Mouse (Mus musculus): ENCODE data around the gene Hmgb2. TPM values are rescaled to one million over a fixed set of nuclear protein-coding genes. Genes with fewer than 3 reads are reported as not detected.

Hmgb2 gene
- polyA plus RNA-seq, 1 experiment from 2014 or later, result 60.7 TPM

DNA sequence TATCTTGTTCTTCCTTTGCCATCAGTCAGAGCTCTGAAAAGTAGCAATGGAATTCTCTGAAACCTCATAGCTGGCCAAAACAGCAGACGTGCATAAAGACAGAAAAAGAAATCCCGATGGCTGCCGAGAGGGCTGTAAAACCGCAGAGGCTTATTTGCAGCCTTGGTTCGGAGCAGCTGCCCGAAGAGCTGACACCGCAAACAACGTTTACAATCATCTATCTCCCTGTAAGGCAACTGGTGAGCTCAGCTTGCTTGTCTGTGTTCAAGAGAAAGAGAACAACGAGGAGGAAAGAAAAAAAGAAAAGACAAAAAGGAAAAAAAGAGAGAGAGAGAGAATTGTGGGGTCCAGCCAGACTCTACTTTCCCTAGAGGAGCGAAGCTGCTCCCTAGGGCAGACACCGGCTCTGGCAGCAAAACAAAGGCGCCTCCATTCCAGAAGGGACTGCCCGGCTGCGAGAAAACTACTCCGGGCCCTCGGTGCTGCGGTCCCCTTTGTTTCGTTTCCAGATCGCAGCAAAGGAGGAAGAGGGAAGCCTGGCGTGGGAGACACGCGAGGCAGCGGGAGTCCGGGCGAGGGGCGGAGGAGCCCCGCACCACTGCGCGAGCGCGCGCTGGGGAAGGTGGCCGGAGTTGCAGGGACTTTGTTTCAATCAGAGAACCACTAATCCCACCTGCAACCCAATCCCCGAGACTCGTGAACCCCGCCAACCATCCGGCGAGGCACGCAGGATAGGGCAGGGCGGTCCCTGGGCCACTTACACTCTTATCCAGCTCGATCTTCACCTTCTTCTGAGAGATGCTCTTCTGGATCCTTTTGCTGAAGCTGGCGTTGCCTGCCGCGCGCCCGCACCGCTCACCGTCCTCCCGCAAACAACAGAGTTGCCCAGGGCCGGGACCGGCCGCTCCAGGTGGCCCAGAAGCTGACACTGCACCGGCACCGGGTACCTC is 24.9 kb upstream of the Hmgb2 start:
- Histone ChIP-seq H3K4me3 (replicated peaks; ENCODE audit: low read length) (peak overlapping the region; percentile 92), H3K27me3 (ENCODE audit: control insufficient read depth, insufficient read depth, low read length) (no peaks in the 10 kb centered on the region), H3K4me2 (replicated peaks) (peak overlapping the region; percentile 86), H3K27ac (peak overlapping the region; percentile 91), H3K9me3 (ENCODE audit: control insufficient read depth, low read length) (no peaks in the 10 kb centered on the region), H3K9ac (peak overlapping the region; percentile 82), H3K4me1 (replicated peaks; ENCODE audit: control insufficient read depth, insufficient read depth, low read length) (peaks cover 10% of the 10 kb centered on the region), H3K36me3 (replicated peaks; ENCODE audit: control insufficient read depth, insufficient read depth) (peaks cover 15% of the 10 kb centered on the region)
- WGBS, result under 1% methylated on average over 54 of the region's 54 CpGs
- DNase-seq (ENCODE audit: low spot score) (peak; percentile 69), ATAC-seq (ENCODE audit: low FRiP score) (peak; percentile 75)

DNA sequence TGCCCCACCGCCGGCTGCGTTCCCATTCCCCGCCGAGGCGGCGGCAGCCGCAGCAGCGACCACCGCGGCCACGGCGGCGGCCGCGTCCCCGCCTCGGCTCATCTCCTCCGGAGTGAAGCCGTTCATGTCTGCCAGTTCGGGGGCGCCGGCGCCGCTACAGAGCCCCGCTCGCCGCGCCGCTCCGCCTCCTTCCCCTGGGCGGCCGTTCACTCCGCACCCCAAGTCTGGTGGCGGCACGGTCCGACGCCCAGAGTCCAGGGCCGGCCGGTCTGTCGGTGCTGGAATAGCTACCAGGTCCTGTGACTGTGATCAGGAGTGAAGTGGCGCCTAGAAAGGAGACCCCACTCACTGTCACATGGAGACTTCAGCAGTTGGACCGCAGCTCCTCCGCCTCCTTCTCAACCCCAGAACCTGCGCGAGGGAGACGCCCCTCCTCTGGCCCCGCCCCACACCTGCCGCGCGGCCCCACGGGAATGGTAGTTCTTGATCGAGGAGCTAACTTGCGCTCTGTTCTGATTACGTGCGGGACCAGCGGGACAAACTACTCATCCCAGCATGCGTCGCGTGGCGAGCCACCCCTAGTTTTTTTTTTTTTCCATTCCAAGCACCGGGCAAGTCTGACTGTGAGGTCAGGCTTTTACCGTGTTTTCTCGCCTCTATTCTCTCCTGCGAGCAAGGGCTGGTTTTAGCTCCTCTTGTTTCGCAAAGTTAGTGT is 24.1 kb upstream of the Hmgb2 start, which contains the start of gene Sap30:
Gene Sap30, minus strand, starts transcription at position 420 of the 715 bp plus-strand sequence.
- under 1% methylated on average over 66 of the region's 66 CpGs for WGBS

DNA sequence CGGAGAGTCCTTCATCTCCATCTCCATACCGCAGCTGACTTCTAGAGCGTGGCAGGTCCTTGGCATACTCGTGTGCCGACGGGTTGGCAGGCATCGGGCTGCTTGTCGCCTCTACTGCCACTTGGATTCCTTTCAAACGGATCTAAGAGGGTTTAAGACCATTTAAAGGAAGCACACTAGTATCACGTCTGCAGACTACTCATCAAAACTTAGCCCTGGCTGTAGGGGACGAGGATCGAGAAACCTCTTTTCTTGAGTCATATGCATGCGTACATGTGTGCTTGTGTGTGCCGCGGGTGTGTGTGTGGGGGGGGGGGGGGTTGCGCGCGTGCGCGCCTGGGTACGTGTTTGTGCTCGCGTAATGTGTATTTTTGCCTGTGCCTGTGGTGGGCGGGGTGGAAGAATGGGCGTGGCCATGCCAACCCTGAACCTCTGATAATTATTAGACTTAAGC is 23.4 kb upstream of the Hmgb2 start:
- Histone ChIP-seq H3K4me2 (replicated peaks) (peak overlapping the region; percentile 86), H3K4me3 (replicated peaks; ENCODE audit: low read length) (peak overlapping the region; percentile 92), H3K27ac (peak overlapping the region; percentile 82), H3K9me3 (ENCODE audit: control insufficient read depth, low read length) (no peaks in the 10 kb centered on the region), H3K27me3 (ENCODE audit: control insufficient read depth, insufficient read depth, low read length) (no peaks in the 10 kb centered on the region), H3K4me1 (replicated peaks; ENCODE audit: control insufficient read depth, insufficient read depth, low read length) (peaks cover 10% of the 10 kb centered on the region), H3K9ac (peak overlapping the region; percentile 52), H3K36me3 (replicated peaks; ENCODE audit: control insufficient read depth, insufficient read depth) (peaks cover 3% of the 10 kb centered on the region; the same call in 1 of the 2 replicates)
- peak; percentile 67 for DNase-seq (ENCODE audit: low spot score)
- WGBS, result under 1% methylated on average over 25 of the region's 25 CpGs
- peak; percentile 52 for ATAC-seq (ENCODE audit: low FRiP score)

More for the DNA sequence above, 24.1 kb upstream of the Hmgb2 start, which contains the start of gene Sap30:
- peaks cover 10% of the 10 kb centered on the region for H3K4me1 ChIP-seq (replicated peaks; ENCODE audit: control insufficient read depth, insufficient read depth, low read length)
- no peaks in the 10 kb centered on the region for H3K27me3 ChIP-seq (ENCODE audit: control insufficient read depth, insufficient read depth, low read length)
- H3K4me2 ChIP-seq (replicated peaks), result peak within 1 kb of the TSS; percentile 86
- H3K27ac ChIP-seq, result peak within 1 kb of the TSS; percentile 91
- no peaks in the 10 kb centered on the region for H3K9me3 ChIP-seq (ENCODE audit: control insufficient read depth, low read length)
- ATAC-seq (ENCODE audit: low FRiP score), result peak; percentile 96
- peaks cover 8% of the 10 kb centered on the region for H3K36me3 ChIP-seq (replicated peaks; ENCODE audit: control insufficient read depth, insufficient read depth)
- H3K4me3 ChIP-seq (replicated peaks; ENCODE audit: low read length), result peak within 1 kb of the TSS; percentile 92
- DNase-seq (ENCODE audit: low spot score), result peak; percentile 95
- peak within 1 kb of the TSS; percentile 82 for H3K9ac ChIP-seq

DNA sequence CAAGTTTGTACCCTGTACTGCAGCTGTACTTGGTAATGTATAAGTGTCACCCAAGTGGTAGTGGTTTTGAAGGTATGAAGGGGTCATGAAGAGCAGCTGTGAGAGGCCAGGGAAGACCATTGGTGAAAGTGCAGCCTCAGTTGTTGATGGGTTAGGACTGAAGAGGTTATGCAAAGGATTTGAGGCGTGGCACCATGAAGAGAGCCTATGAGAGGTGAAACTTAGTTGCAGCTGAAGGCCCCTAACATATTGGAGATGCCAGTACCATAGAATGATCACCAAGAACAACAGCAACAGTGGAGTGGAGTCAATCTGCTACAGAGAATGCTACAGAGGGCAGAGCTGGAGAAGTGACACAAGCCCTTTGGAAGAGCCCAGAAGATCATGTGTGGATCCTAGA is 22.3 kb upstream of the Hmgb2 start:
- H3K9me3 ChIP-seq (ENCODE audit: control insufficient read depth, low read length), result no peaks in the 10 kb centered on the region
- no peak overlapping the region for H3K27ac ChIP-seq
- no peaks in the 10 kb centered on the region for H3K27me3 ChIP-seq (ENCODE audit: control insufficient read depth, insufficient read depth, low read length)
- ATAC-seq (ENCODE audit: low FRiP score), result no peak
- H3K4me3 ChIP-seq (replicated peaks; ENCODE audit: low read length), result no peak overlapping the region
- peaks cover 10% of the 10 kb centered on the region for H3K4me1 ChIP-seq (replicated peaks; ENCODE audit: control insufficient read depth, insufficient read depth, low read length)
- no peak overlapping the region for H3K4me2 ChIP-seq (replicated peaks)
- no peak for DNase-seq (ENCODE audit: low spot score)
- WGBS, result 97% methylated on average over 1 of the region's 1 CpGs
- no peaks in the 10 kb centered on the region for H3K36me3 ChIP-seq (replicated peaks; ENCODE audit: control insufficient read depth, insufficient read depth)
- H3K9ac ChIP-seq, result no peak overlapping the region

DNA sequence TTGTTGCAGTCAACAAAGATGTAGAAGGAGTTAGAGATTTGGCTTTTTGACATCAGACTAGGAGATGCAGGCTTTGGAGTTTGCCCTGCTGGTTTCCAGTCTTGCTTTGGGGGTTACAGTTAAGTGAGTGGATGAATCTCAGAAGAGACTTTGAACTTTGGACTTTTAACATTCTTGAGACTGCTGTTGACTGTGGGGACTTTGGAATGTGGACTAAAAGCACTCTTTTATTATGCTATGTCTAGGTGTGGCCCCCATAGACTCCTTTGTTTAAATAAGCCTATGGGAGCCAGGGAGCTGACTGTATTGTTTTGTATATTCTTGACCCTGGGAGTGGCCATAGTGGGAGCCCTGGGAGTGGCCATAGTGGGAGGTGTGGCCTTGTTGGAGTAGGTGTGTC is 21.8 kb upstream of the Hmgb2 start:
- H3K27ac ChIP-seq, result no peak overlapping the region
- no peak overlapping the region for H3K4me2 ChIP-seq (replicated peaks)
- H3K4me3 ChIP-seq (replicated peaks; ENCODE audit: low read length), result no peak overlapping the region
- H3K9me3 ChIP-seq (ENCODE audit: control insufficient read depth, low read length), result no peaks in the 10 kb centered on the region
- H3K36me3 ChIP-seq (replicated peaks; ENCODE audit: control insufficient read depth, insufficient read depth), result no peaks in the 10 kb centered on the region
- H3K4me1 ChIP-seq (replicated peaks; ENCODE audit: control insufficient read depth, insufficient read depth, low read length), result peaks cover 10% of the 10 kb centered on the region
- no peaks in the 10 kb centered on the region for H3K27me3 ChIP-seq (ENCODE audit: control insufficient read depth, insufficient read depth, low read length)
- ATAC-seq (ENCODE audit: low FRiP score) (no peak), DNase-seq (ENCODE audit: low spot score) (no peak)
- H3K9ac ChIP-seq, result no peak overlapping the region

DNA sequence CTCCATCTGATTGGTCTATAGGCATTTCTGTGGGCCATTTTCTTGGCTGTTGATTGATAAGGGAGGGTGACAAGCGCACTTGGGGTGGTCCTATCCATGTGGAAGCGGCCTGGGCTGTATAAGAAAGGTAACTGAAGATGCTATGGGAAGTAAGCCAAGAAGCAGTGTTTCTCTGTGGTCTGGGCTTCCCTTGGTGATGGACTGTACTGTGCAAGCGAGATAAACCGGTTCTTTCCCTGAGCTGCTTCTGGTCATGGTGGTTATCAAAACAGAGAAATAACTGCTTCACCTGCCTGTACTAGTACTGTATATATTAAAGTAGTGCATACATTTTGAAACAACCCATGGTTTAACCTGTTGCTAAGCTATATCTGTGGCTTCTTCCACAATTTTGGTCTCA is 19.8 kb upstream of the Hmgb2 start:
- H3K9ac ChIP-seq, result no peak overlapping the region
- no peaks in the 10 kb centered on the region for H3K36me3 ChIP-seq (replicated peaks; ENCODE audit: control insufficient read depth, insufficient read depth)
- WGBS, result 96% methylated on average over 4 of the region's 4 CpGs
- no peak for ATAC-seq (ENCODE audit: low FRiP score)
- H3K9me3 ChIP-seq (ENCODE audit: control insufficient read depth, low read length), result no peaks in the 10 kb centered on the region
- no peaks in the 10 kb centered on the region for H3K4me1 ChIP-seq (replicated peaks; ENCODE audit: control insufficient read depth, insufficient read depth, low read length)
- DNase-seq (ENCODE audit: low spot score), result no peak
- H3K4me3 ChIP-seq (replicated peaks; ENCODE audit: low read length), result no peak overlapping the region
- no peak overlapping the region for H3K4me2 ChIP-seq (replicated peaks)
- no peak overlapping the region for H3K27ac ChIP-seq
- no peaks in the 10 kb centered on the region for H3K27me3 ChIP-seq (ENCODE audit: control insufficient read depth, insufficient read depth, low read length)

DNA sequence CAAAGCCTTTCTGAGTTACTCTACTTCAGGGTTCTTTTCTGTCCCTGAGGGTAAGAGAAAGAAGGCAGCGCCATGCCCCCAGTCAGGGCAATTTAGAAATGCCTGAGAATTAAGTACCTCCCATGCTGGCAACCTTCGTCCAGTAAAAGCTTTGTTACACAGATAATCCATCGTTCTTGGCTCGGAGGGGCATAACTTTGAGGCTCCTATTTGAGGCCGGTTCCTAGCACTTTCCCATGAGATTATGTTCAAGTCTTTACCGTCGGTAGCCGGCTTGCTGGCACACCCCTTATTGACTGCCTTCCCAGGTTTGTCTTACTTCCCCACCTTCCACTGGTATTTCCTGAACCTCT is 13.2 kb upstream of the Hmgb2 start:
- H3K9me3 ChIP-seq (ENCODE audit: control insufficient read depth, low read length), result no peaks in the 10 kb centered on the region
- no peaks in the 10 kb centered on the region for H3K36me3 ChIP-seq (replicated peaks; ENCODE audit: control insufficient read depth, insufficient read depth)
- no peak for DNase-seq (ENCODE audit: low spot score)
- H3K9ac ChIP-seq, result no peak overlapping the region
- no peak overlapping the region for H3K4me3 ChIP-seq (replicated peaks; ENCODE audit: low read length)
- no peak for ATAC-seq (ENCODE audit: low FRiP score)
- H3K4me1 ChIP-seq (replicated peaks; ENCODE audit: control insufficient read depth, insufficient read depth, low read length), result no peaks in the 10 kb centered on the region
- no peak overlapping the region for H3K27ac ChIP-seq
- no peaks in the 10 kb centered on the region for H3K27me3 ChIP-seq (ENCODE audit: control insufficient read depth, insufficient read depth, low read length)
- H3K4me2 ChIP-seq (replicated peaks), result peak overlapping the region; percentile 35
- 36% methylated on average over 8 of the region's 8 CpGs for WGBS

DNA sequence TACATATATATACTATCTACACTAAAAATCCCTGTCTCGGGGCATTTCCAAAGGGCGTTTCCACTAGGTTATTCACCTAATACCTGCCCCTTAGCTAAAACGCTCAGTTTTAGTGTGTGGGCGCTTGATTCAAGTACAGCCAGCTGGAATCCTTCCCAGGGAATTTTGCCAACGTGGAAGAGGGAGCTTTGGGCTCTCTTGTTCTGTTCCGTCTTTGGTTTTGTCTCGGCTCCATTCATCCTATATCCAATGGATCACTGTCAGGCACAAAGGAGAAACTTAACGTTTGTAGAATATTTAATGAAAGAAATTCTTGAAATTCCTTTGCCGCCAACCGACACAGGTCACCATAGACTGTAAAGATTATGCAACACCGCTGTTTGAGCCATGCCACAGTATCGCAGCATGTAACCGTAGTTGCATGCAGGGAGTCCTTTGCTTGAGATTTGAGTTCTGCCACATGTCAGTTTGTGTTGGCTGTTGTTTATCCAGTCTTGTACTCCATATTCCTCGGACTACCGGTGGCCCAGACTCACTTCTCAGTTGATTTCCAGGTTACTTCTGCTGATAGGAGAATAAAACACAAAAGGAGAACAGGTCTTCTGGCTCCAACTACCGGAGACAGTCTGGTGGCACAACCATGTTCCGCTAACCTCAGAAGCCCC is 12.7 kb upstream of the Hmgb2 start:
- H3K27me3 ChIP-seq (ENCODE audit: control insufficient read depth, insufficient read depth, low read length), result no peaks in the 10 kb centered on the region
- 34% methylated on average over 17 of the region's 17 CpGs for WGBS
- no peak overlapping the region for H3K9ac ChIP-seq
- DNase-seq (ENCODE audit: low spot score) (peak; percentile 70), ATAC-seq (ENCODE audit: low FRiP score) (peak; percentile 67)
- no peaks in the 10 kb centered on the region for H3K9me3 ChIP-seq (ENCODE audit: control insufficient read depth, low read length)
- no peaks in the 10 kb centered on the region for H3K36me3 ChIP-seq (replicated peaks; ENCODE audit: control insufficient read depth, insufficient read depth)
- H3K4me1 ChIP-seq (replicated peaks; ENCODE audit: control insufficient read depth, insufficient read depth, low read length), result no peaks in the 10 kb centered on the region
- no peak overlapping the region for H3K27ac ChIP-seq
- no peak overlapping the region for H3K4me3 ChIP-seq (replicated peaks; ENCODE audit: low read length)
- peak overlapping the region; percentile 35 for H3K4me2 ChIP-seq (replicated peaks)

DNA sequence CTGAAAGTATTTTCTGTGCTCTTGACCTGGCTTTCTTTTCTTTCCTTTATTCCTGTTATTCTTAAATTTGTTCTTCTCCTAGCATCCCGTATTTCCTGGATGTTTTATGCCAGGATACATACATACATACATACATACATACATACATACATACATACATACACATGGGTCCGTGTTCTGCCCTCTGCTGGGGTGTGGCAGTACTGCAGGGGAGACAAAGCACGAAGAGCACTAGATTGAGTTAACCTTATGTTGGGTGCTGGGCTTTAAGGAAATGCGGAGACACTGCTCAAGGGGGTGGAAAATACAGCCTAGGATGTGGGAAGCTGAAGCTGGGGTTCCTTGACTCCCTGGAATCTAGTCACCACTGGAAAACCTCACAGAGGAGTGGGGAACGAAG is 8.1 kb upstream of the Hmgb2 start:
- DNase-seq (ENCODE audit: low spot score), result peak; percentile 64
- no peaks in the 10 kb centered on the region for H3K27me3 ChIP-seq (ENCODE audit: control insufficient read depth, insufficient read depth, low read length)
- 0 out of 2 replicates have a peak, but pooled peaks have one; percentile 13 for ATAC-seq (ENCODE audit: low FRiP score)
- no peak overlapping the region for H3K9ac ChIP-seq
- H3K4me3 ChIP-seq (replicated peaks; ENCODE audit: low read length), result no peak overlapping the region
- H3K27ac ChIP-seq, result no peak overlapping the region
- 55% methylated on average over 5 of the region's 5 CpGs for WGBS
- H3K36me3 ChIP-seq (replicated peaks; ENCODE audit: control insufficient read depth, insufficient read depth), result no peaks in the 10 kb centered on the region
- no peaks in the 10 kb centered on the region for H3K4me1 ChIP-seq (replicated peaks; ENCODE audit: control insufficient read depth, insufficient read depth, low read length)
- H3K4me2 ChIP-seq (replicated peaks), result no peak overlapping the region
- H3K9me3 ChIP-seq (ENCODE audit: control insufficient read depth, low read length), result no peaks in the 10 kb centered on the region

Data from hindbrain, embryonic 14.5 days (tissue).